Mouse (Mus musculus) heart, adult 8-10 months (tissue): ENCODE results near the gene E330034G19Rik. TPM values are rescaled to one million over a fixed set of nuclear protein-coding genes. Genes with fewer than 3 reads are reported as not detected.
"Not testable (repeated sequence)": the region's sequence is repeated elsewhere in the genome, so short reads cannot be mapped to it uniquely, and the experiment has no call there.

ENCODE experiments used
- DNase-seq: peaks from one replicate; pipeline ENCODE4 v3.0.0; 2022; ENCODE audit warnings: low spot score
- total RNA-seq, 4 experiments: library from RNA; stranded (reverse); gene quantifications; 2 replicates each; pipeline ENCODE4 v1.2.4; 2022

The E330034G19Rik gene
- total RNA-seq: not detected

DNA sequence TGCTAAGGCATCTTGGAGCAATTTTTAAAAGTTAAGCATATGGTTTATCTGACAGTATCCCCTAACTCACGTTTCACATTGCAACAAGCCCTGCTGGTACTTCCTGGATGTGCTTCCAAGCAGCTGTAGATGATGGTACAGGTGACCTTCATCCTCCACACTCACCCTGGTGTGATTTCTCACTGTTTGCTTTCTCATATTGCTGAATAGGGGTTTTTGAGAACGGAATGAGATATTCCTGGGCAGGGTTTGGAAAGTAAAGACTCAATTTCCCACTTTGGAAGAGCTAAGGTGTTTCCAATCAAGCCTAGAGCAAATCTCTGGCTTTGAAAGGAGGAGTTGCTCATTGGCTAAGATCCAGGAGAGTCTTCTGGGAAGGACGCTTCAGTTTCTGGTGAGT lies at the start of gene E330034G19Rik:
Gene E330034G19Rik (plus strand): TSS at position 301 of the 400 bp plus-strand sequence.
- no peak for DNase-seq

DNA sequence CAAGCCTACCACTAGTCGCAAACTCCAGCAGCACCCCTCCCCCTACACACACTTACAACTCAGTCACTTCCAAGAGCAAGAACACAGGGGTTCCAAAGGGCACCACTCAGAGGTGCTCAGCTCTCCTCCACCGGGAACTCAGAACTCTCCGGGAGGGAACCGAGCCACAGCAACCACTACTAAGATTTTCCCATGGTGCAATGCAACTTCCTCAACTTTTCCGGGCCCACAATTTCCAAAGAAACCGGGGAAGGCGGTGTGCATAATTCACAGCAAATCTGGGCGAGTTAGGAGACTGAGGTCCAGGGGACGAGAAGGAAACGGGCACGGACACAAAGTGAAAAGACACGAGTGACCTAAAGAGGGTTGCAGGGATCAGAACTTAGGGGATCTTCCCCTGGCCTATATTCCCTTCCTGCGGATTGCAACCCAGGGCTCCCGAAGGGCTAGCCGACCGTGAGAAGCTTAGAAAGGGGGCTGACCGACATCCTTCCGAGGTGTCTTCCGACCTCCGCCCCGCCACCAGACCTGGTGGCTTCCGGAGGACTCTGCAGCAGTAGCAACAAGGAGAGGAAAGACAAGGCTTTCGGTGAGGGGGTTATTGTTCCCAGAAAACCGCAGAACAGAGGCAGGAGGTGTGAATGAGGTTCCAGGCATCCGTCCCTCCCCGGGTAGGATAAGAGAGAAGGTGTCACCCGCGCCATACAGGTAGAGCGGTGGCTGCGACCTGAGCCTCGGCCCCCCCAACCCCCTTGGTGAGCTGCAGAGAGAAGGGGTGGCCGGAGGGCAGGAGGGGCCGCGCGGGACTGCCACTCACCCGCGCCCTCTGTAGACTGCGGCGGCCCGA lies 48.5 kb upstream of the E330034G19Rik start:
- DNase-seq: peak; percentile 47

DNA sequence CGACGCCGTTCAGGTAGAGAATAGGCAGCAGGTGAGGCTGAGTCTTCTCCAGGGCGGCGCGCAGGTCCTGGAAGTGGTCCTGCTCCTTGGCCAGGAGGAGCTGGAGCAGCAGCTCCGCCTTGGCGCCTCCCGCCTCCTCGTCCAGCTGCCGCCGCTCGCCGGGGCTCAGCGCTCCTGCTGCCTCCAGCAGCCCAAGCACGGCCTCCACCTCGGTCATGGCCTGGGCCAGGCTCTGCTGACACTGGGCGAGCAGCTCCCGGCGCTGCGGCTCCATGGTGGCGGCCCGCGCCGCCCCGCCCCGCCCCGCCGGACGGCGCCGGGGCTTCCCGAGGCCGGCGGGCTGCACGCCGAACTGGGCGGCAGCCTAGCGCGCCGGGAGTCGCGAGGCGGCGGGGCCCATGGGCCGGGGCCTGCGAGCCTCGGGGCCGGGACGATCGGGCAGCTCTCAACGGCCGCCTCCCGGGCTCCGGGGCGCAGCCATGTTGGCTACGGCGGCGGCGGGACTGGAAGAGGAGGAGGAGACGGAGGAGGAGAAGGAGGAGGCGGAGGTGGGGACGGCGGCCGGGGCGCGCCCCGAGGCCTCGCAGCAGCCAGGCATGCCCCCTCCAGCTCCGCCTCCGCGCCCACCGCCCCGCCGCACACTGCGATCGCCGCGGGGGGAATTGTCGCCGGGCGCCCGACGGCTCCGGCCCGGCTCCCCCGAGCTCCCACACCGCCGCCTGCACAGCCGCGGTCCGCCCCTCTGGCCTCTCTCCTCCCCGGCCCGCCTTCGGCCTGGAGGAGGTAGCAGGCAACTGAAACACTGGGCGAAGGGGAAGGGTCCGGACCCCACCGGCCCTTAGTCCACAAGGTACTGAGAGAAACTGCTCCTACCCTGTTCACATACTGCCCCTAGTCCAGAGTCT lies 47.6 kb upstream of the E330034G19Rik start, which contains the start of gene Dlg5:
Gene Dlg5 (minus strand): TSS at position 744 of the 905 bp plus-strand sequence.
- DNase-seq: peak; percentile 41

DNA sequence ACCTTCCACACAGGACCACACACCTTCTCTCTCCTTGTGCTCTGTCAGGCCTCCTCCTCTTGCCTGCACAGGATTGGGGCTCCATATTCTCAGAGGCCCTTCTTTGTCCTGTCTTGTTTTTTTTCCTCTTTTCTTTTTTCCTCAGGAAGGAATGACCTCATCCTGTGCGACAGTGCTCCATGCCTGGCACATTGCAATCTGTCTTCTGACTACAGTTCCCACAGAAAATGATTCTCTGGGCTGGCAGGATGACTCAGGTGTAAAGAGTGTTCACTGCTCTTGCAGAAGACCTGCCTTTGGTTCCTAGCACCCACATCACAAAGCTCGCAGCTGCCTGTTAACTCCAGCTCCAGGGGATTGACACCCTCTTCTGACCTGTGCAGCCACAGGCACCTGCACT lies 43.1 kb upstream of the E330034G19Rik start:
- DNase-seq: no peak

DNA sequence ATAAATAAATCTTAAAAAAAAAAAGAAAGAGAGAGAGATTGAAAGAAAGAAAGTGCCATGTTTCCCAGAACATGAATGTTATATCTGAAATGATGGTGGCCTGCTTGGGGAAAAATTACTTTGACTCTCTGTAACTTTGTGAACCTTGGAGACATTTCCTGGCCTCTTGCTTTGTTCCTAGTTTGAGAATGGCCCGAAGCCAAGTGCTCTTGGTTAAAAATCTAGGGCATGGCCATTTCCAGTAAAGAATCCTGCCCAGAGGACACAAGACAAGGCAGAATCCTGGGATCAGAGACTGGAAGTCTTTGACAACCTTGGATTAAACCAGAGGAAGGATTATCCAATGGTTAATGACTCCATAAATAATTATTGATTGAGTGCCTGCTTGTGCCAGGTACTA lies 41.7 kb upstream of the E330034G19Rik start:
- DNase-seq: no peak

DNA sequence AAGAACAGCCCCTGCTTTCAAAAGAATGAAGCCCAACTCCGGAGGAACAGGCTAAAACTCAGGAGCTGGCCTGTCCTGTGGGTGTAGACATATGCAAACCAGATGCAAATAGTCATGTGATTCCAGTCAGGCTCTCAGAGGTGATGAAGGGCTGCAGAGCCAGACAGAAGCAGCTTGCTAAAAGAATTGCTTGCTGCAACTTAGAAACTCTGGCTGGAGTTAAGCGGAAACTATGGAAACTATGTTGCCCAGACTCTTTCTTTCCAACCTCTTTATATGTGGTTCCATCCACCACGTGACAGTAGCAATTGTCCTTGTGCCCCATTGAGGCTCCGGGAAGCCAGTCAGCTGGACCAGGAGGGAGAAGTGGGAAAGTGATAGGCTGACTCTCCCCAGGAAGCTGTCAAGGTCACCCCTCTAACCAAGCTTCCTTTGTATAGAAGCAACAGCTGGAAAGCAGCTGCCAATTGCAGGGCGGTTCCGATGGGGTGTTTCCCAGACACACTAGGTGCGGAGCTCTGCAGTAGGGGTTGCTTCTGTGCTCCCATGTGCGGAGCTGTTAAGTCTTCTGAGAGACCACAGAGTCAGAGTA lies 39.3 kb upstream of the E330034G19Rik start:
- no peak for DNase-seq

DNA sequence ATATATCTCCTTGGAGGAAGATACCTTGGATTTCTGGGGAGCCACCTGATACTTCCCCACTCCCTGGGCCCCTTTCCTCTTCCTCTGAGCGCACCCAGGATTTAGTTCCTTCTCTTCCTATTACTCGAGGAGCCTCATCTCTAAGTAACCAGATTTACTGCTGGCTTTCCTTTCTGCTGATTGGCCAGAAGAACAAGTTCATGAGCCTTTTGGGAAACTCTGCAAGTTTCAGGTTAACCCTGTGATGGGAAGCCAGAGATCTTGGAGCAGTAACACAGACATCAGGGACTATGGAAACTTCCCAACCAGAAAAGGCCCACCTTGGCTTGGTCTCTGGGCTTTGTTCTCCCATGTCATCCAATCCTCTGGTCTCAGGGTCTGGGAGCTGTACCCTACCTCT lies 37.1 kb upstream of the E330034G19Rik start:
- DNase-seq: no peak

DNA sequence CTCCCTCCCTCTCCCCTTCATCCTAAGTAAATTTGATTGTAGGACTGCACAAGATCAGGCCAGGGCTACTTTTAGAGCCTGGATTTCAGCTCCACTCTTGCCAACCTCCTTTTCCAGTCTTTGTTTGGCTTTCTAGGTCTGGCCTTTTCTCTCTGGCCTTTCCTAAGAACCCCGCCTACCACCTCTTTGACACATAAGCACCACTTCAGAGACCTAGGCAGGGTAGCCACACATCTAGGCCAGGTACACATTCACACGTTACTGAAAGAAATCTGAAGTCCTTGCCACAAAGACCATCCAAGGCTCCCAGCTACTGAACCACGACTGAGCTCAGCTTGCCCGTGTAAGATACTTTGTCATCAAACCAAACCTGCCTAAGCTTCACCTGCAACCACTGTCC lies 32.6 kb upstream of the E330034G19Rik start:
- DNase-seq: no peak

DNA sequence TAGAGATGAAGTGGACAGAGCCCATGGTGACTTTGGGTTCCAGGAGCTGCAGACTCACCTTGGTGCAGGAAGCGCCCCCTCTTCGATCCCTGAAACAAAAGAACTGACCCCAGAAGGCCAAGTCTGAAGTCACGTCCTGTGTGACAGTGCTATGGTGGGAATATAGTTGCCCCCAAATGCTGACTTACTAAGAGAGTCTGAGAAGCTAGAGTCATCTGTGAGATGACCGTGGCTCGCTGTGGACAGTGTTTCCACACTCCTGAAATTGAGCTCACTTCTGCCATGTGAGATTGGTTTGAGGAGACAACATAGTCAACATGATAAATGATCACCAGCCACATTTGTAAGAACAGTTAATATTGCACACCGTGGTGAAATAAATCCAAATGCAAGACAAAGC lies 30.6 kb upstream of the E330034G19Rik start:
- no peak for DNase-seq

DNA sequence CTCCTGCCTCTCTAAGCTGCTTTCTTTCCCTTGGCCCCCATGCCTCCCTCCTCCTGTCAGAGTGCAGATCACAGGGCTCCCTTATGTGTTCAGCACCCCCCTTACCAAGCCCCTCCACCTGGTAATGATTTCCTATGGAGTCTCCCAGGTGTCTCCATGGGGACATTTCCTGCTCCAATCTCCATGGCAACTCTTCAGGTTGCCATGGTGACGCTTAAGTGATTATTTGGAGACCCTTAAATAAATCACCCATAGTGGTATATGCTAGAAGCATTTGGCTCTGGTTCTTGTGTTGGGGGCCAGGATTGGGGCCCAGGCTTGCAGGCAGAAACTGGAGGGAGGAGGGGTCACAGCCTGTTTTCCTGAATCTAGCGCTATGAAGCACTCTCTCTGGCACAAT lies 30.1 kb upstream of the E330034G19Rik start:
- no peak for DNase-seq

DNA sequence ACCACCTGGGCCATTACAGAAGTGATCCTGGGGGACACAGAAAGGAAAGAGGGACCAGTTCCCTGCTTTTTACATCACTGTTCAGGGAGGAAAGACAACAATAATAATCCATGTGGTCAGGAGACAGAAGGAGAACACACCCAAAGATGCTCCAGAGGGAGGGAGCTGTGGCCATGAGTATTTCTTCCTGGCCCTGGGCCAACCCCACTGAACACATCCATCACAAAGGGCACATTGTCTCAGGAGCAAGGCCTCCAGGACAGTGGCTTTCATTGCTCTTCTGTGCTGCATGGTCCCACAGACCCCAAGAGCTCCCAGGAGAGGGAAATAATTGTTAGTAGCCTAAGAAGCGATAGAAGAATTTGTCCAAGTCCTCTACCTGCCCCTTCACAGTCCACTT lies 23.4 kb upstream of the E330034G19Rik start:
- DNase-seq: no peak

DNA sequence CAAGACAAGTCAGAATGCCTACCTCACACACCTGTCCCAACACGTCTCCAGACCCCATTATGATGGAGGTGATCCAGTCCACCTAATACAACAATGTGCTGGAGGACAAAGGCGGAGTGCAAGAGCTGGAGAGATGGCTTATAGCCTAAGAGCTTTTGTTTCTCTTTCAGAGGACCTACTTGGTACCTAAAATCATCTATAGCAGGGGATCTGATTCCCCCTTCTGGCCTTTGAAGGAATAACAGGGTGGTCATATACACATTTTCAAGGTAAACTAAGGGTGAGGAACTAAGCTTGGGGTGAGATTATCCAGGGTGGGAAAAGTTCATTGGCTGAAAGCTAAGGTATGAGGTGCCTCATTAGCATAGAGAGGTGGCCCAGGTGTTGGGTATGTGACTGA lies 19.4 kb upstream of the E330034G19Rik start:
- peak; percentile 7 for DNase-seq

DNA sequence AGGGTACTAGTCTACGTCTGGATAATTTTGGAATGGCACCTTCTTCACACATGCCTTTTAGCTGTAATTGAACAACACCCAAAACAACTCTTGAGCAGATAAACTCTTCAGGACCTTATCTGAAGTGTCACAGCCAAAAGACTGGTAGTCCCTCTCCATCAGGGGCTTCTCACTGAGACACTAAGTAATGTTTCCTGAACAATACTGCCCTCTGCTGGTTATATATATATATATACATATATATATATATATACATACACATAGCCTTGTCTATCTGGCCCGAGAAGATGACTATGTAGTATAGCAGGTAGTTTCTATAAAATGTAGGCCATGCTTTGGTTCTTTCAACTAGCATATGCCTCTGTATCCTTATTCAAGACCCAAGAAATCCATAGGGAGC lies 17.5 kb upstream of the E330034G19Rik start:
- no peak for DNase-seq

DNA sequence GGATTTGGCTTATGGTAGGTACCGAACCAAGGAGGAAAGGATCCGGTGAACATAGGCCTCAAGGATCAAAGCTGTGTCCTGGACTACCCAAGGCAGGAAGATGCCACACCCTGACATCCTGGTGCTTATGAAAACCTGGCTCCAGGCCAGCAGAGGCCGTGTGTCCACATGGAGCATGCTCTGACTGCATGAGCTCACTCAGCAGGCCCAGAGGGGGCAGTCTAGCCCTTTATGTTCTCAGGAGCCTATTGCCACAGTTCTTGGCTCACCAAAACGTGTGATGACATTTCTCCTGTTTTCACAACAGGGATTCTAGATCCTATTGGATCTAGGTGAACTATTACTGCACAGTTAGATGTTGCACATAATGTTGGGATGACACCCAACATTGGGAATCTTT lies 11.7 kb upstream of the E330034G19Rik start:
- DNase-seq: no peak

DNA sequence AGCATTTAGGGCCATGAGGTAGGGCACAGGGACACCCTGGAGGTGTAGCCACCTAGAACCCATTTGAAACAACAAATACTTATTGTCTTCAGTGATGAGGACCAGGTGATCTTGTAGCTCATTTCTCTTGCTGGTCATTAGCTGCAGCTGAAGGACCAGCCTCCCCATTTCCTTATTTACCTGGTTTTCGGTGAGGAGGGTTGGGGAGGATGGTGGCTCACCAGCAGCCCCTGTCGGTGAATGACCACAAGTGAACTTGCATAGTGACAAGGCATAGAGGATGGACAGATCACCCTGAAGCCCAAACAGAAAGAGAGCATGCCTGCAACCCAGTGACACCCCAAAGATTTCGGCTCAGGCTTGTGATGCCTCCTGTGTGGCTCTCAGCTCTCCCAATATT lies 10.7 kb upstream of the E330034G19Rik start:
- no peak for DNase-seq

DNA sequence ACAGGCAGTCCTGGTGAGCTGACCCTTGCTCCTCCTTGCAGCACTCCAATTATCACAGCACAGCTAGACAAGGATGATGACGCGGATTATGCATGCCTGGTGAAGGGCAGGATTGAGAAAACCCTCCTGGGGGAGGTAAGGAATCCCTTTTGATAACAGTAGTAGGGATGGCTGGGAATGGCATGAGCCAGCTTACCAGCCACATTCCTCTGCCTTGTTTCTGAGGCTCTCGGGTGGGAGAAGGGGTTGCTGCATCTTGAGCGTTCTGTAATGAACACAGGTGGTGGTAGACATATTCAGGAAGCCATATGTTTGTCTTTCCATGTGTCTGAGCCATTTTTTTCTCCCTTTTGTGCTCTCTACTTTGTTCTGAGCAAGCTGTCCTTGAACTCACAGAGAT lies 6.9 kb upstream of the E330034G19Rik start:
- no peak for DNase-seq

DNA sequence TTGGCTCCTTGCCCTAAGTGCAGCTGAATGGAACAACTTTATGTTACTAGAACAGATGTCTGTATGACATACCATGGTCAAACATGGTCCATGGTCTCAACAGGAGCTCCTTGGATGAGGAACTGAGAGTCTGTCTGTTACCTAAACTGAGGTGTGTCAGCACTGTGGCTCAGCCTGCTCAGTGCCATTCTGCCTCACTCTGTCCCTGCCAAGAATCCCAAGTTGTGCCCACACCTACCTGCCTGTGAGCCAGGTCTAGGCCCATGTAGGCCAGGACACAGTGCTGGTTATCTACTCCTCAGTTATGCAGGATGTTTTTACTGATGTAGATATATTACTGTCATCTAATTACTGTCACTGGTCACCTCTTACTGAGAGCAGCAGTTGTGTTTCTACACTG lies 2.3 kb upstream of the E330034G19Rik start:
- no peak for DNase-seq

DNA sequence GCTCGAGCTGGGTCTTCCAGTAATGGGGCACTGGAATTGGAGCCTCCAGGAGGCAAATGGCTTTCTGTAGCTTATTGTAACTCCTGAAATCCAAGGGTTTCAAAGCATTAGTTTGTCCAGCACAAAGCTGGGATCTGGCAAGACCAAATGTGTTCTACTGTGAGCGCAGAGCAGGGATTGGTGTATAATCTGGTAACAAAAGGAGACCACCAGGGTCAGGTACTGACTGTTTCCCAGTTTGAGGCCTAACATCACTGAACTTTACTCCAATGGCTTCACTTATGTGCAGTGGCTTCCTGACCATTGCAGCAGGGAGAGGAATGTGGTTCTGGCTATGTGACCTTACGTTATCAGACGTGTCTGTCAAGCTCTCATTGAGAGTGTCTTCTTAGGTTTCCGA lies 617 bp downstream of the E330034G19Rik start:
- DNase-seq: no peak

DNA sequence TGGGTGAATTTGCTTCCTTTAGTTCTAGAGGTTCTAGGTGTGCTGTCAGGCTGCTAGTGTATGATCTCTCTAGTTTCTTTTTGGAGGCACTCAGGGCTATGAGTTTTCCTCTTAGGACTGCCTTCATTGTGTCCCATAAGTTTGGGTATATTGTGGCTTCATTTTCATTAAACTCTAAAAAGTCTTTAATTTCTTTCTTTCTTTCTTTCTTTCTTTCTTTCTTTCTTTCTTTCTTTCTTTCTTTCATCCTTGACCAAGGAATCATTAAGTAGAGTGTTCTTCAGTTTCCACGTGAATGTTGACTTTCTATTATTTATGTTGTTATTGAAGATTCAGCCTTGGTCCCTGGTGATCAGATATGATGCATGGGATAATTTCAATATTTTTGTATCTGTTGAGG lies 9.1 kb downstream of the E330034G19Rik start:
- not testable (repeated sequence) for DNase-seq

DNA sequence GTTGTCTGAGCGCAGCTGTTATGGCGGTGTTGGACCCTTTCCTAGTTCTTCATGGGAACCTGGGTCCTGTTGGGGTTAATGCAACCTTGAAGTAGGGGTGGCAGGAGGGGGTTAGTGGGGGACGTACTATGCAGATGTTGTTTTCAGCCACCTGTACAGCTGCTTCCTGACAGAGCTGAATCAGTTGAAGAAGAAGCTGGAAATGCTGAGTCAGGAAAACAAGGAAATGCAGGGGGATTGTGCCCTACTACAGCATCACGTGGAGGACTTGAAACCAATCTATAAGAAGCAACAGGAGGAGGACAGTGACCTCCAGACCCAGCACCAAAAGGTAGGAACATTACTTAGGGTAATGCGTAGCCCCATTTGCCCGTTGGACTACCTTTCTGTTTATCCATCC lies 13.7 kb downstream of the E330034G19Rik start:
- no peak for DNase-seq

DNA sequence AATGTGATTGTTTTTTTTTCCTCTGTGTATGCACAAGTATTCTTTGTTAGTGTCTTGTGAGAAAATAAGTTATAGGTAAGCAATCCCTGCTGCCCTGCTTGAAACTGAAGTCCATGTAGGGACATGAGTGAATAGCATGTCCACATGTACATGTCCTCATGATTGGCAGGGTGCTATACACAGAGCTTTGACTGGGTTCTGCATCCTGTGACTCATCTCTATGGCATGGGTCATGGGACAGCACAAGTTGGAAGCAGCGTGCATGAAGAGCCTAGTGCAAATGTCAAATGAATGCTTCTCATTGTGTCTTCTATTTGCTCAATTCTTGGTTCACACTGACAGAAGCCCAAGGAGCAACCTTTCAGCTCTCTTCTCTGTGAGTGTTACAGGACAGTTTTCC lies 14.1 kb downstream of the E330034G19Rik start:
- no peak for DNase-seq

DNA sequence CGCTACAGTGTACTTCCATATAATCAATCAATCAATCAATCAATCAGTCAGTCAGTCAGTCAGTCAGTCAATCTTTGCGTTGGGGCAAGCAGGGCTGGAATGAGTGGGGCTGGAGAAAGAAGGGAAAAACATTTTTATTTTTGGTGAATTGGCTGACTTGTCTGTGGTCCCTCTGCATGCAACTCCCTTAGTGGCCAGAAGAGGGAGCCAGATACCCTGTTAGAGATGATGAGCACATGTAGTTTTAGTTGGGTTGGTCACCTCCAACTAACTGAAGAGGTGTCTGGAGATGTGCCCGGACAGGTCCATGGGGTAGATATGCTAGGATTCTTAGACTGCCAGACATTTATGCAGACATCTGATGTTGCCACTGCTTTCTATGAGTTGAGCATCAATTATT lies 18.1 kb downstream of the E330034G19Rik start:
- DNase-seq: peak; percentile 30
